Mouse (Mus musculus) adrenal gland (tissue): ENCODE results near the gene Tle3.

Experiments
- intact Hi-C: fragments of 180-260 bp; cut with DNase I; formaldehyde crosslinking; loops from one replicate; pipeline ENCODE4 v1.15.1; 2025

Gene Tle3

DNA sequence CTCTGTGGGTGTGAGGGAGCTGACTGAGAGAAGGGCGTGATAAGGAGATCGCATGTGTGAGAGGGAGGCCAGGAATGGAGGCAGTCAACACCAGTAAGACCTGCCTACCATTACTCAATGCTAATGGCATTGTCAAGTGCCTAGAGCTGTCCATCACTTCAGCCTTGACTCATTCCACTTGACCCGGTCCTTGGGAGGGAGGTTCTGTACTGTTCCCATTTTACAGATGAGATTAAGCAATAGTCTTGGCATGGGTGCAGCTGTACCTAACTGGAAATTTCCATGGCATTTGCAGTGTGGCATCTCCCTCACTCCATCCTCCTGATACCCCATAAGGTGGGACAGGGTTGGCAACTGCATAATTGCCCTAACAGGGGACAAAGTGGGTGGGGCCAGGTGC is 95.3 kb downstream of the Tle3 start:
- intact Hi-C loops: no loop called here
